Mouse (Mus musculus) gastrocnemius, postnatal 36 days (tissue): ENCODE measurements around the gene Tenm2. TPM values are rescaled to one million over a fixed set of nuclear protein-coding genes. Genes with fewer than 3 reads are reported as not detected.

Source experiments
- DNase-seq, 2 experiments: peaks; one replicate each; pipeline ENCODE4 v3.0.0; 2022
- intact Hi-C: fragments of 180-260 bp; cut with DNase I; formaldehyde crosslinking; loops from one replicate; pipeline ENCODE4 v1.15.1; 2025
- total RNA-seq, 2 experiments: library from RNA; stranded (reverse); gene quantifications; 2 replicates each; pipeline ENCODE4 v1.2.3; 2021

Tenm2 gene
- total RNA-seq, 2 experiments from 2014 or later = 0.26 to 0.57 TPM

DNA sequence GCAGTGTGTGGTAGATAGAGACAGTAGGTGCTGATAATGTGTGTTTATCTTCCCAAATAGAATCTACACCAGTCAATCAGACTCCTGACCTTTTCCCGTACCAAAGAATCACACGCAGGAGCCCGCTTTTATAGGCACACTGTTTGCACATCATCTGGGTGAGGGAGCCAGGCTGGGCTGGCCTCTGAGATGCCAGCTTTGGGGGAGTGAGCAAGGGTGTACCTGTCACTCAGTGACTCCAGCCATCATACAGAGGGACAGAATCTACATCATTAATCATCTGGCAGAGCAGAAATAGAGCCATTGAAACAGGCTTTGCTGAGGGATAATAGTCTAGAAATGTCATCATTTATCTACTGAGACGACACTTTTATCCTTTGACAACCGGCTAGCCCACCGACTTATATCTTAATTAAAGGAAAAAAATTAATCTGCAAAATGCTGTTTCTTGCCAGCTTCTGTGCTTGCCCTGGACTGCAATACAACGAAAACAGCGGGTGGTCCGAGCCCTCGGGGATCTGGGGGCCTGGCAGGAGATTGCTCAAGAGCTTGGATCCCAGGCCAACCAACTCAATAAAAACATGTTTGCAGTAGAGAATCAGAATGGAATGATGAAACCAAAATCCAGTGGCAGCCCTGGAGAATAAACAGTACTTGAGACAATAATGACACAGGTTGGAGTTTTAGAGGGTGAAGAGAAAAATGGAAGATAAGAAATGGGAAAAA, 1195.1 kb downstream of the Tenm2 start:
- no peak for DNase-seq
- intact Hi-C loops = loop anchor here (10.0 kb wide), 1 partner anchor 444 kb away; no protein-coding TSS in a partner anchor

DNA sequence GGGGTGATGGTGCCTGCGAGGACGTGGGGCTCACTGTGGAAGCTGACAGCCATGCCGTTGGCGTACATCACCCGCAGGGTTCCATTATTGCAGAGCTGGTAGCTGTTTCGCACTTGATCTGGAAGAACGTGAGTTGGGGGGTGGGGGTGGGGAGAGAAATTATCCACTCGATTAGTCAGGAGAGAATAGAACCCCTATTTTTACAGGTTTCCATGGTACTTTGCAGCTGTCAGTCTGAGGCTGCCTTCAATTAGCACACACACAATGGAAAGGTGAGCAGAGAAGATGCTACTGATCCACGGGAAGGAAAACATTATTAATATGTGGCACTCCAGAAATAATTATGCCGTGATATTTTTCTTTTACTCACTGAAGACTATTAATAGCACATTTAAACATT, 1195.9 kb downstream of the Tenm2 start:
- DNase-seq = no peak
- intact Hi-C loops = loop anchor here (10.0 kb wide), 1 partner anchor 445 kb away; no protein-coding TSS in a partner anchor

GRCm38 (mm10) chr11:36038386-36038785, 1197.4 kb downstream of the Tenm2 start:
- intact Hi-C loops = no loop called here
- no peak for DNase-seq

GRCm38 (mm10) chr11:36037311-36037710, 1198.5 kb downstream of the Tenm2 start:
- DNase-seq = no peak
- intact Hi-C loops = no loop called here

- intact Hi-C loops = no loop called here
- peak; percentile 63 to 74 for DNase-seq
Observed at GRCm38 (mm10) chr11:36036061-36036695, 1199.6 kb downstream of the Tenm2 start.

- intact Hi-C loops = no loop called here
Observed at GRCm38 (mm10) chr11:36031751-36032150, 1204.0 kb downstream of the Tenm2 start.

DNA sequence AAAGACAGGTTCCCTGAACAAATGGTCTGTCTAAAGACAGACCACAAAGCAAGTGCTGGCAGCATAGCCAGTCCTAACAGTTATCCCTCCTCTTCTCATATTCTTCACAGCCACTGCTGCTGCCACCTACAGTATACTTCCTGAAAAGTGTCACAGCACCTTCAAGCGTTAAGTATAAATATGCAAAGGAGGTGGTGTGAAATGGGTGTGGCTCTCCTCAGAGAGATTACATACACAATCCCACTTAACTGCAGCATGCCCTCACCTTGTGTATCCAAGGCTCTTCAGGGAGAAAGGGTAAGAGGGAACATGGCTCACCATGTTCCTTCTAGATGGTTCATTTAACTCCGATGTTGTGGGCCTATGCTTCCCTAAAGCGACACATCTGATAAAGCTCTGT, 1215.8 kb downstream of the Tenm2 start:
- intact Hi-C loops = no loop called here
- no peak for DNase-seq

More at GRCm38 (mm10) chr11:36031751-36032150, 1204.0 kb downstream of the Tenm2 start:
- DNase-seq = no peak

DNA sequence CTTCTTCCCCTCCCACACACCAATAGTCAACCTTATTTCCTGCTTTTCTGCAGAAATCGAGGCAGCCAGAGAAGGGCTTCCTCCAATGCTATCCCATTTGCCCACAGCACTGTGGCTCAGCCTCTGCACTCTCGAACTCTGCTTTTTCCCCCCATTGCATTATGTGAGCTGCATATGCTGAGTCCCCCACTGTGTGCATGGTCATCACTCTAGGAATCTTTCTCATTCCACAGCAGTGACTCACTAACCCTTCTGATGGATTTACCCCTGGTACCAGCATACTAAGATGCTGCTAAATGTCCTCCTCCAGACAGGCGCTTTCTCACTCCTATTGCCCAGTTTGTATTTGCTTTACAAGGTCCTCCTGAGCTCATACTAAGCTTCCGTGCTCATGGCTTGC, 1222.6 kb downstream of the Tenm2 start:
- intact Hi-C loops = no loop called here
- no peak for DNase-seq

GRCm38 (mm10) chr11:36009281-36010208, 1226.2 kb downstream of the Tenm2 start:
- no peak for DNase-seq
- intact Hi-C loops = loop anchor here (5.0 kb wide), 1 partner anchor 87 kb away; no protein-coding TSS in a partner anchor

GRCm38 (mm10) chr11:36002900-36003299, 1232.9 kb downstream of the Tenm2 start:
- DNase-seq = no peak
- intact Hi-C loops = loop anchor here (5.0 kb wide), 1 partner anchor 161 kb away; no protein-coding TSS in a partner anchor

GRCm38 (mm10) chr11:36001282-36001970, 1234.3 kb downstream of the Tenm2 start:
- intact Hi-C loops = loop anchor here (5.0 kb wide), 1 partner anchor 159 kb away; no protein-coding TSS in a partner anchor
- DNase-seq = peak; percentile 64 to 66

DNA sequence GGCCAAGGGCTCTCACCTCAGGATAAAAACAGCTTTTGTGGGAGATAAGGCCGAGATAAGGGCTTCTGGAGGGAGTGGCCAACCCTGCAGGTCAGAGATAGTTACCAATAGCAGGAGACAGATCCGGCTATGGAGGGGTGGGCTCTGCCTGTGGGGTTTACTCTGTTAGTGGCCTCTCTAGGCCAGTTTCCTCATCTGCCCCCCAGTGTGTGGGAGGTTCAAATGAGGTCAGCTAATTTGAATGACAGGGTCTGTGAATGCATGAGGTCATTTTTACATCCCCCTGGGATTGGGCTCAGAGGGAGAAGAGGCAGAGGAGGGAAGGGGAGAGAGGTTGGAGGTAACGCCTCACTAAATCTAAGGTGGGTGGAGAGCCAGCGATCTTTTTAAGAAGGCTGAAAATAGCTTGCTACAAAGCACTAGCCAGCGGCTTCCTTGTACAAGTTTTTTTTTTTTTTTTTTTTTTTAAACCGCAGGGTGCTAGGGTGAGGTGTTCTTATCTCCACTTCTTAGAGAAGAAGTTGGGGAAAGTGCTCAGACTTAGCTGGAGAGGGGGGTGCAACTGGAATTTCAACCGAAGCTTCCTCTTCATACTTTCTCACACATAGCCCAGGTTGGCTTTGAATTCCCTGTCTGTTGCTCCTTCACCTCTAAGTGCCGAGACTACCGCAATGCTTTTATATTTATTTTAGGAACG, 1235.0 kb downstream of the Tenm2 start:
- intact Hi-C loops = loop anchor here (5.0 kb wide), 1 partner anchor 158 kb away; no protein-coding TSS in a partner anchor

GRCm38 (mm10) chr11:36000038-36000437, 1235.7 kb downstream of the Tenm2 start:
- intact Hi-C loops = loop anchor here (5.0 kb wide), 1 partner anchor 158 kb away; no protein-coding TSS in a partner anchor
- DNase-seq = no peak

More for the DNA sequence above, 1235.0 kb downstream of the Tenm2 start:
- DNase-seq = no peak

- intact Hi-C loops = loop anchor here (10.0 kb wide), 1 partner anchor 1153 kb away; no protein-coding TSS in a partner anchor
- no peak for DNase-seq
Observed at GRCm38 (mm10) chr11:35998048-35998447, 1237.7 kb downstream of the Tenm2 start.

DNA sequence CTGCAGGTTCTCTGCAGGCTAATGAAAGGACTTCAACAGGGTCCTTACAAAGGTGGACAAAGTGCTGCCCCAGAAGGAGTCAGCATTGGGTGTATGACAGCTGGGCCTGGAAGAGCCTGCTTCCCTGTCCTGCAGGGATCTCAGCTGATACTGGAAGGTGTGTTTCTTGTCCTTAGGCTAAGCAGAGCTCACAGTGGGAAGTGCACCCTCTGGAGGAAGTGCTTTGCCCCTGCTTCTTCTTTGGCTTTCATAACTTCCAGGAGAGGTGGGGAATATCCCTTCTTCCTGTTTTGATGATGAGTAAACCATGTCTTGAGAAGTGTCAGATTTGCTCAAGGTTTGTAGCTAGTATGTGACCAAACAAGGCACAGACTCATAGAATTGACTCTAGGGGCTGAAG, 1240.5 kb downstream of the Tenm2 start:
- intact Hi-C loops = loop anchor here (10.0 kb wide), 1 partner anchor 1151 kb away; no protein-coding TSS in a partner anchor
- DNase-seq = no peak

- intact Hi-C loops = loop anchor here (10.0 kb wide), 1 partner anchor 1147 kb away; no protein-coding TSS in a partner anchor
- DNase-seq = no peak
Observed at GRCm38 (mm10) chr11:35991846-35992245, 1243.9 kb downstream of the Tenm2 start.

DNA sequence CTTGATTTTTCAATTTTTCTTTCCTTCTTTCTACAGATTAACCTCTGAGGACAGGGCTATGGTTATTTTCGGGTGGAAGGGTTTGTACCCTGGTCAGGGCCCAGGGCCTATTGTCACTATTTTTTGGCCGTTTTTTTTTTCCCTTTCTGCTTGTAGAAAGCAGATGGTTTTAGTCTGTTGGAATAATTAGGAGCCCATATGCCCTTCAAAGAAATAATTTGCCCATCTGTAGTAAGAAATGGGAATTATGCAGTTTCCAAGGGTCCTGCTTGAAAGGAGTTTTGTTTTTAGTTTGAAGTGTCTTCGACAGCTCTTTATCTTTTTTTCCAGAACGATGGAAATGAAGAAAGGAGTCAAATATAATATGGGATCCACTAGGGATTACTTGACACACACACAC, 1245.8 kb downstream of the Tenm2 start:
- intact Hi-C loops = loop anchor here (10.0 kb wide), 1 partner anchor 1145 kb away; no protein-coding TSS in a partner anchor
- no peak for DNase-seq

GRCm38 (mm10) chr11:35985841-35986393, 1249.8 kb downstream of the Tenm2 start:
- intact Hi-C loops = no loop called here
- no peak for DNase-seq

GRCm38 (mm10) chr11:35982734-35983133, 1253.0 kb downstream of the Tenm2 start:
- DNase-seq = no peak
- intact Hi-C loops = no loop called here
